In the genomic region with DNA sequence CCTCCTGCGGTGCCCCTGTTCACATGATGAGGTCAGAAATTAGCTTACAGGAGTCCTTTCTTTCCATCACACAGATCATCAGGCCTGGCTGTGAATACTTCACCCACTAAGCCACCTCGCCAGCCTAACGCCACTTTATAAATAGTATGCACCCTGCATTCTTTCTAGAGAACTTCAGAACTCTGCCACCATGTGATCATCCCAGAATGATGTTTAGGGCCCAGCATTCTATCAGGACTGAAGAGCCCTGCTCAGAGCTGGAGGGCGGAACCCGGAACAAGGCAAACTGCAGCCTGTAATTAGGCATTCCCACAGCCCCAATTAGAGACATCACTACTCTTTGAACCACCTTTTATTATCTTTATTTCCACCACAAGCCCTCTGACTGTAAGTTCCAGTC, we compare ENCODE assay signal across 23 mouse cellular contexts.
DNase-seq lines count a peak whose midpoint lies in the region; ATAC-seq and TF ChIP-seq lines count a peak whose summit lies in the region.
"Had no signal": no experiment of that assay in that cellular context is flagged by ENCODE, and none has a peak within 500 bp of the region (broad histone marks: within the 10 kb centered on the region; RNA-seq: fewer than 3 reads in every experiment).

No protein-coding gene starts in this region.

- no peak overlapping the region for H3K9ac ChIP-seq in heart, embryonic 11.5 days (ENCODE audit: low read depth, low read length)
- no peak overlapping the region for H3K9ac ChIP-seq in heart, embryonic 15.5 days
- H3K9ac ChIP-seq in lung, postnatal 0 days (replicated peaks; ENCODE audit: low read depth) = no peak overlapping the region
- H3K9ac ChIP-seq: embryonic facial prominence, embryonic 12.5 days; forebrain, embryonic 12.5 days; hindbrain, embryonic 12.5 days had no signal

- no peak for ATAC-seq in heart, embryonic 11.5 days (replicated peaks; ENCODE audit: insufficient number of reproducible peaks, low FRiP score, low TSS enrichment)
- ATAC-seq in heart, embryonic 15.5 days (replicated peaks; ENCODE audit: insufficient number of reproducible peaks, insufficient read depth, low FRiP score, low read depth) = peak; percentile 69
- peak; percentile 28; the same call in 1 of the 2 replicates for ATAC-seq in lung, postnatal 0 days
- ATAC-seq: activated CD4-positive, CD25-positive, alpha-beta regulatory T cell, adult 4 months; forebrain, embryonic 16.5 days; hindbrain, embryonic 16.5 days; inflammation-experienced regulatory T-cells, adult 6 months; intestine, postnatal 0 days; Patski had no signal

- no peak for DNase-seq in heart, adult 11 months
- no peak for DNase-seq in heart, postnatal 14 days
- DNase-seq in lung, postnatal 0 days (ENCODE audit: low spot score) = no peak
- no peak for DNase-seq in lung, adult 18-20 months
- DNase-seq: adrenal gland, postnatal 25 days; cerebellum, adult 11 months; cerebellum, adult 8-10 months; cerebellum, postnatal 14 days; embryo, embryonic 11 days; gastrocnemius, postnatal 10 days; kidney, adult 8-10 months had no signal

- no peaks in the 10 kb centered on the region for H3K36me3 ChIP-seq in heart, embryonic 11.5 days (ENCODE audit: control insufficient read depth, insufficient read depth, low read length)
- no peaks in the 10 kb centered on the region for H3K36me3 ChIP-seq in heart, embryonic 15.5 days
- H3K36me3 ChIP-seq in lung, postnatal 0 days (ENCODE audit: insufficient read depth, low read length) = no peaks in the 10 kb centered on the region
- H3K36me3 ChIP-seq: embryonic facial prominence, embryonic 12.5 days; forebrain, embryonic 12.5 days; hindbrain, embryonic 12.5 days had no signal

- no peaks in the 10 kb centered on the region for H3K27me3 ChIP-seq in heart, embryonic 11.5 days (ENCODE audit: control insufficient read depth, insufficient read depth, low read length)
- no peaks in the 10 kb centered on the region for H3K27me3 ChIP-seq in heart, embryonic 15.5 days
- no peaks in the 10 kb centered on the region for H3K27me3 ChIP-seq in lung, postnatal 0 days (replicated peaks; ENCODE audit: insufficient read depth, low read length)
- H3K27me3 ChIP-seq: CH12.LX; embryonic facial prominence, embryonic 12.5 days; hindbrain, embryonic 12.5 days; Patski had no signal

- no peak for TF ChIP-seq EP300 in lung, postnatal 0 days (IDR thresholded peaks at IDR 0.05)

- 60% methylated on average over 5 of the region's 5 CpGs for WGBS in heart, embryonic 11.5 days (ENCODE audit: insufficient replicate concordance)
- WGBS in heart, embryonic 15.5 days = 48% methylated on average over 5 of the region's 5 CpGs
- 77% methylated on average over 5 of the region's 5 CpGs for WGBS in lung, postnatal 0 days

- no peak overlapping the region for H3K4me2 ChIP-seq in heart, embryonic 11.5 days
- H3K4me2 ChIP-seq in heart, embryonic 15.5 days = no peak overlapping the region
- H3K4me2 ChIP-seq in lung, postnatal 0 days (replicated peaks; ENCODE audit: low read depth, low read length) = no peak overlapping the region
- H3K4me2 ChIP-seq: embryonic facial prominence, embryonic 12.5 days; forebrain, embryonic 12.5 days; hindbrain, embryonic 12.5 days had no signal

- no peak overlapping the region for H3K4me3 ChIP-seq in heart, embryonic 11.5 days (ENCODE audit: low read depth, low read length)
- no peak overlapping the region for H3K4me3 ChIP-seq in heart, embryonic 15.5 days
- no peak overlapping the region for H3K4me3 ChIP-seq in lung, postnatal 0 days (ENCODE audit: low read depth, low read length)
- H3K4me3 ChIP-seq: embryonic facial prominence, embryonic 12.5 days; forebrain, embryonic 12.5 days; hindbrain, embryonic 12.5 days had no signal

- peak overlapping the region; percentile 29; the same call in 1 of the 2 replicates for H3K27ac ChIP-seq in heart, embryonic 11.5 days (ENCODE audit: low read depth, low read length)
- peak overlapping the region; percentile 77 for H3K27ac ChIP-seq in heart, embryonic 15.5 days
- no peak overlapping the region for H3K27ac ChIP-seq in lung, postnatal 0 days (ENCODE audit: low read length)
- H3K27ac ChIP-seq: embryonic facial prominence, embryonic 12.5 days; forebrain, embryonic 12.5 days; hindbrain, embryonic 12.5 days had no signal

- no peaks in the 10 kb centered on the region for H3K4me1 ChIP-seq in heart, embryonic 11.5 days (ENCODE audit: control insufficient read depth, insufficient read depth, low read length)
- H3K4me1 ChIP-seq in heart, embryonic 15.5 days (replicated peaks) = peaks cover 12% of the 10 kb centered on the region
- no peaks in the 10 kb centered on the region for H3K4me1 ChIP-seq in lung, postnatal 0 days (ENCODE audit: insufficient read depth, low read depth, low read length)
- H3K4me1 ChIP-seq: embryonic facial prominence, embryonic 12.5 days; hindbrain, embryonic 12.5 days had no signal

- no peak for TF ChIP-seq CTCF in lung, postnatal 0 days (IDR thresholded peaks at IDR 0.05)

- intact Hi-C loops in heart, postnatal 14 days (cut with DNase I) = loop anchor here (10.0 kb wide), 1 partner anchor 231 kb away; no protein-coding TSS in a partner anchor

- no peaks in the 10 kb centered on the region for H3K9me3 ChIP-seq in heart, embryonic 11.5 days (replicated peaks; ENCODE audit: control insufficient read depth, low read length)
- no peaks in the 10 kb centered on the region for H3K9me3 ChIP-seq in heart, embryonic 15.5 days (replicated peaks)
- H3K9me3 ChIP-seq in lung, postnatal 0 days (ENCODE audit: low read length) = no peaks in the 10 kb centered on the region
- H3K9me3 ChIP-seq: embryonic facial prominence, embryonic 12.5 days; forebrain, embryonic 12.5 days; hindbrain, embryonic 12.5 days had no signal
